Mouse (Mus musculus): ENCODE measurements around the gene Aif1l. TPM values are rescaled to one million over a fixed set of nuclear protein-coding genes. Genes with fewer than 3 reads are reported as not detected.

Aif1l gene
- total RNA-seq, 4 experiments from 2014 or later, result 8.2 to 9.7 (median 9.2) TPM

- no peak for DNase-seq (ENCODE audit: low spot score in 2 of 2)
These were observed 2.3 kb downstream of the Aif1l start for GRCm38 (mm10) chr2:31952236-31952635.

DNA sequence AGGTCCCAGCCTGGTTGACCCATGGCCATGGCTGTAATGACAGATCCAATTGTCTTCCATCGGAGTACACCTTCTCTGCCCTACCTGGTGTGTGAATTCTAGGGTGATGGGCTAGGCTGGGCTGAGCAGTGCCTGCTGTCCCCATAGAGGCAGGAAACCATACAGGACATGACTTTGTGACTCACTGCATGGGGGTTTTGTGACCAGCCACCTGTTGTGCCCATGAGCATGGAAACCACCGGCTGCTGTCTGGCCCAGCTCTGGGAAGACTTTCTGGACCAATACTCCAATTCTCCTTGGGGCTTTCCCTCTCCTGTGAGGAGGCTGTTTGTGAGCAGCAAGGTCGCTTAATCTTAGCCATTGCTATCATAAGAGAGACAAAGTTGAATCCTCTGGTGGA is 2.8 kb downstream of the Aif1l start:
- DNase-seq (ENCODE audit: low spot score in 2 of 2), result no peak

DNA sequence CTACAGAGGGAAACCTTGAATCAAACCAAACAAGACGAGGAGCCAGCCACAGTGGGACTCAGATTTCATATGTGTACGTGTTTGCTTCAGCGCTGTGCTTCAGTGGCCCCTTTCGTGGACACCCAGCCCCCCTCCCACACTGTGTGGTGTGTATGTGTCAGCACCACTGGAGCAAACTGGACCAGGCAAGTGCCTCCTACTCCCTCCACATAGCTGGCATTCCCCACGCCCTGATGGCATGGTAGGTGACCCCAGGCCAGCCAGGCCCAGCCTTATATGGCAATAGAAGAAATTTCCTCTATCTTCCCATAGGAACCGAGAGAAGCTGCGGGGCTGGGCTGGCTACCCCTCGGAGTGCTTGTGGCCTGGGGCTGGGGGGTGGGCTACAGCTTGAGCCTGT is 3.7 kb downstream of the Aif1l start:
- DNase-seq (ENCODE audit: low spot score in 2 of 2), result no peak

- DNase-seq (ENCODE audit: low spot score in 2 of 2), result no peak
These were observed 4.8 kb downstream of the Aif1l start for GRCm38 (mm10) chr2:31954779-31955181.

DNA sequence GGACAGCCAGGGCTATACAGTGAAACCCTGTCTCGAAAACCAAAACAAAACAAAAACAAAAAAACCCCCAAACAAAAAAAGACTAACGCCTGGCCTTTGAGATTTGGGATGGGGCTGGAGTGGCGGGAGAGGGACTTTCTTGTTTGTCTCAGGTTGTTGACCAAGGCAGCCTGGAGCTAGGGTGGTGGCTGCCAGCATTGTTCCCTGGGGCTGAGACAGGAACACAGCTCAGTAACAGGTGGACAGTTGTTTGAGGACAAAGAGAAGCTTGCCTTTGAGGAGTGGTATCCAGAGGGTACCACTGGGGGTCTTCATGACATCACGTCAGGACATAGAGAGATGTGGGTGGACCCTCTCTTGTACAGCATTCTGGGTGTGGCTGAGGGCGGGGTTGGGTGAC is 5.7 kb downstream of the Aif1l start:
- no peak for DNase-seq (ENCODE audit: low spot score in 2 of 2)

DNA sequence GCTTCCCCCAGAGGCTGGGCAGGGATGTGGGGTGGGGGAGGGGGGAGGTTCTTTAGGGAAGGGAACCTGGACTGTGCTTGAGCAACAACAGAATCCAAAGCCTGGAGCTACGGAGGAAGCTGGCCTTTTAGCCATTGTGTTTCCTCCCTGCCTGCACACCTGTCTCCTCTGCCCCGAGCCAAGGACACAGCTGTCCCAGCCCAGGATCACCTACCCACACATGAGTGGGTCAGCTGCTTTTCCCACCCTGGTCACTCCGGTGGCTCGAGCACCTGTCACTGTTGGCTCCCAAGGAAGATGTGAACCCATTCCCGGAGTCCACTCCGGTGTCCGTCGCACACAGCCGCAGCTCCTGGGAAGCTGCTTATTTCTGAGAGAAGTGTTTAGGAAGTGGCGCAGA is 7.3 kb downstream of the Aif1l start:
- no peak for DNase-seq (ENCODE audit: low spot score in 2 of 2)

- DNase-seq (ENCODE audit: low spot score in 2 of 2), result no peak
These were observed 11.0 kb downstream of the Aif1l start for GRCm38 (mm10) chr2:31960986-31961385.

- no peak for DNase-seq (ENCODE audit: low spot score in 2 of 2)
These were observed 11.9 kb downstream of the Aif1l start for GRCm38 (mm10) chr2:31961791-31962222.

GRCm38 (mm10) chr2:31962501-31963224 is 12.7 kb downstream of the Aif1l start:
- DNase-seq (ENCODE audit: low spot score in 2 of 2), result peak; percentile 22 to 83

DNA sequence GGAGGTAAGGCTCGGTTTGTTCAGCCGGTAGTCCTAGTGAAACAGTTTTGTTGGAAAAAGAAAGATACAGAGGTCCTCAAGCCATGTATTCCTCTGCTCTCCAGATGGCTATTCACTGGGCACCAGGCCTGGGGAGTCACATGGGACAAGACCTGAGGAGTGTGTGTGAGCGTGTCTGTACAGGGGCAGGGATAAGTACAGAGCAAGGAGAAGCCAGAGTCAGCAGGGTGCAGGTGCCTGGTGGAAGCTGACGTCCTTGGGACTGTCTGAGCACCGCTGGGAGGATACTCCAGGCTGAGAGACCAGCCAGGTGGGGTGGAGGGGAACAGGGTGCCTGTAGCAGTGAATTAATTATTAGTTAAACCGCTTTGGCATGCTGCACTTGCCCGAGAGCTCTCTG is 13.6 kb downstream of the Aif1l start:
- no peak for DNase-seq (ENCODE audit: low spot score in 2 of 2)

DNA sequence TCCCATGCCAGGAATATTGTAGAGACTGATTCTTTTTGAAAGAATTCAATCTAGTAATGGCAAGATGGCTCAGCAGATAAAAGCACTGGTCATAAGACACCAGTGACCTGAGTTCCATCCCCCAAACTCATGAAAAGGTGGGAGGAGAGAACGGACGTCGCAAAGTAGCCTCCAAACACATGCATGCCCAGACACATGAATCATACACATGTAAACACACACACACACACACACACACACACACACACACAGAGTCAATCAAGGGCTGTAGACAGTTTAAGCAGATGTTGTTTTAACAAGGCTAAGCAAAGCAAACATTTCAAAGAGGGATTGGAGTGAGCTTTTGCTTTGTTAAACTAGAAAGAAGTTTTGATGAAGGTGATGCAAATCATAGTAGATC is 14.3 kb downstream of the Aif1l start:
- no peak for DNase-seq (ENCODE audit: low spot score in 2 of 2)

- DNase-seq (ENCODE audit: low spot score in 2 of 2), result no peak
These were observed 15.2 kb downstream of the Aif1l start for GRCm38 (mm10) chr2:31965110-31965509.

GRCm38 (mm10) chr2:31966801-31967200 is 16.9 kb downstream of the Aif1l start:
- DNase-seq (ENCODE audit: low spot score in 2 of 2), result no peak

- DNase-seq (ENCODE audit: low spot score in 2 of 2), result no peak
These were observed 22.6 kb downstream of the Aif1l start for GRCm38 (mm10) chr2:31972589-31972988.

DNA sequence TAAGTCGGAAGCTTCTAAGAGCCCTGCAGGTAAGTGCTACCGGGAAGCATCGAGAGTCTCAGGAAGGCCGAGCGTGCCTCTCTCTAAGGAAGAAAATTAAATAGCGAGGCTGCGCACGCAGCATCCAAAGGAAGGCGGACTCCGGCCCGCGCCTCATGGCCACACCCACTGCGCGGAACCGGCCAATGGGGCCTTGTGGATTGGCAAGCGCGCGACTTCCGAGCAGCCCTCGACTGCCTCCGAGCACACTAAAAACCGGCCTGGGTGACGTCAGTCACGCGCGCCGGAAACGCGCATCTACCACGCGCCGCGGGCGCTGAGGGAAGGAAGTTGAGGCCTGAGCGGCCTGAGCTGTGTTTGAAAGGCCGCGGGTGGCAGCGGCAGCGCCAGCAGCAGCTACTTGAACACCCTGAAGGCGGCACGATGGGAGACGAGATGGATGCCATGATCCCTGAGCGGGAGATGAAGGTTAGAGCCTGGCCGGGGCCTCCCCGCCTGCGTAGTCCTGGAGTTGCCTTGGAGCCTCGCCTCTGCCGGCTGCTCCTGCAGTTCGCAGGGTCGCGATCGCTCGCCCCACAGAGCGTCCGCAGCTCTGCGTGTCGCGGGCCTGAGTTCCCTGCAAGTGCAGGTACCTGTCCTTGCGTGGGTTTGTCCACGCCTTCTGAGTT is 24.3 kb downstream of the Aif1l start, which contains the start of gene Nup214:
Gene Nup214 (plus strand): TSS at position 296 of the 668 bp plus-strand sequence.
- DNase-seq (ENCODE audit: low spot score in 2 of 2), result peak; percentile 99

GRCm38 (mm10) chr2:31974809-31975371 is 25.0 kb downstream of the Aif1l start:
- no peak for DNase-seq (ENCODE audit: low spot score in 2 of 2)

DNA sequence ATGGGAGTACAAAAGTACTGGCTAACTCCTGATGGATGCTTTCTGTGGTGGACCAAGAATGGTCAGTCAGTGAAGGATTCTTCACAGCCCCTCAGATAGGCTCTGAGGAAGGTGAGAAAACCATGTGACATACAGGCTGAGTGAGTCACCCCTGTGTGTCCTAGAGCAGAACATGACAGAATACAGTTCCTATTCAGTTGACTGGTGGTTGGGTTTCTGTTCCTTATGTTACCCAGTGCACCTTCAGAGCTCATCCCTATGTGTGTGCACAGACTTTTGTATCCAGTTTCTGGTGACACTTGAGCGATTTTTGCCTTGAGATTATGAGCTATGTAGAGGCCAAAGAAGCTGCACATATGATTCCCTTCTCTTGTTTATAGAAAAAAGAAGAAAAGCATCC is 37.8 kb downstream of the Aif1l start:
- no peak for DNase-seq (ENCODE audit: low spot score in 2 of 2)

GRCm38 (mm10) chr2:31990961-31991360 is 41.0 kb downstream of the Aif1l start:
- no peak for DNase-seq (ENCODE audit: low spot score in 2 of 2)

GRCm38 (mm10) chr2:31994896-31995295 is 45.0 kb downstream of the Aif1l start:
- no peak for DNase-seq (ENCODE audit: low spot score in 2 of 2)

GRCm38 (mm10) chr2:31996060-31996459 is 46.1 kb downstream of the Aif1l start:
- DNase-seq (ENCODE audit: low spot score in 2 of 2), result peak; percentile 20 to 89

GRCm38 (mm10) chr2:31997539-31997938 is 47.6 kb downstream of the Aif1l start:
- DNase-seq (ENCODE audit: low spot score in 2 of 2), result no peak

DNA sequence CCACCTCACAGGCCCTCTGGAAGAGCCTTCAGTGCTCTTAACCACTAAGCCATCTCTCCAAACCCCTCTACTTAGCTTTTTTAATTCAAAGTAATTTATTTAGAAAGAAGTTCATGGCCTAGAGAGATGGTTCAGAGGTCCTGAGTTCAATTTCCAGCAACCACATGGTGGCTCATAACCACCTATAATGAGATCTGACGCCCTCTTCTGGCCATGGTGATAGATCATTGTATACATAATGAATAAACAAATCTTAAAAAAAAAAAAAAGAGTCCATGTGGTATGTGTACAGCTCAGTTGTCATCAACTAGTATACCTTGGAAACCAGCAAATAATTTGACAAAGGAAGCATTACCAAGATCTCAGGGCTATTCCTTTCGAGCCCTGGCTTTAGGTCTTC is 48.5 kb downstream of the Aif1l start:
- DNase-seq (ENCODE audit: low spot score in 2 of 2), result no peak

- no peak for DNase-seq (ENCODE audit: low spot score in 2 of 2)
These were observed 58.4 kb downstream of the Aif1l start for GRCm38 (mm10) chr2:32008311-32008710.
